Mouse (Mus musculus): Measurements from ENCODE around the gene Ptgr1.

Ptgr1 gene

DNA sequence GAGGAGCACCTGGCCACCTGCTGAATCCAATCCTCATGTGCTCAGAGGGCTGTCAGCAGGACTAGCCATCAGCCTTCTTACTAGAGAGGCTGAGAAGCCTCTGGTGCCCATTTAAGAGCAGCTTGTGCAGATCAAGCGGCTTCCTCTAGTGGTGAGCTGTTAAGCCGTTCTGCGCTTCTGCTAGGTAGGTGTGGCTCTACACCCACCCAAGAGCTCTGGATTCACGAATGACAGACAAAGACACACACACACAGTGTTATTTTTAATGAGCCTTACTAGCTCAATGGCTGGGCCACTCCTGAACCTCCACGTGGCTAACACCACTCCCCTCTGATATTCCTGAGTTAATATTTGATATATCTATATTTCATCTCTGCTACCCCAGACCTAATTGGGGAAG is 61.3 kb downstream of the Ptgr1 start:
- no peak for DNase-seq

DNA sequence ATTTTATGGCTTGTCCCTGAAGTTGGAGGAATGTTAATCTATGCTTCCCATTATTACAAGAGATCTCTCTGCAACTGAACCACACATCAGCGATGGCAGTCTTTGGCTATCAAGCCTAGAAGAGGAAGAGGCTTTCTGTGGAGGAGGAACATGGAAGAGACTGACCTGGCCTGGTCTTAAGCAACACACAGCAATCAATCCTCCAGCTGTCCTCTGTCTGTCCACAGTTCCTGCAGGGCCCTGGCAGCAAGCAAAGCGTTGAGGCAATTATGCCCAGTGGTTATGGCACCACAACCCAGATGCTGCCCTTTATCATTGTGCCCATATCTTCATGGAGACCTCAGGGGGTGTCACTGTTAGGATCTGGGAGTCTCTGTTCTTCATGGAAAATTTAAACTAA is 63.0 kb downstream of the Ptgr1 start:
- DNase-seq = no peak

All from right cerebral cortex, postnatal 25 days (tissue).